Mouse (Mus musculus) heart, postnatal 4 days (tissue): ENCODE measurements at regions not wholly inside any gene's neighbourhood (a gene's known extent, or its start where the extent isn't known, plus 50 kb on each side); places are given as distances from the start of the nearest gene placed in this dataset.

ENCODE experiments used
- DNase-seq: peaks from one replicate; pipeline ENCODE4 v3.0.0; 2021

DNA sequence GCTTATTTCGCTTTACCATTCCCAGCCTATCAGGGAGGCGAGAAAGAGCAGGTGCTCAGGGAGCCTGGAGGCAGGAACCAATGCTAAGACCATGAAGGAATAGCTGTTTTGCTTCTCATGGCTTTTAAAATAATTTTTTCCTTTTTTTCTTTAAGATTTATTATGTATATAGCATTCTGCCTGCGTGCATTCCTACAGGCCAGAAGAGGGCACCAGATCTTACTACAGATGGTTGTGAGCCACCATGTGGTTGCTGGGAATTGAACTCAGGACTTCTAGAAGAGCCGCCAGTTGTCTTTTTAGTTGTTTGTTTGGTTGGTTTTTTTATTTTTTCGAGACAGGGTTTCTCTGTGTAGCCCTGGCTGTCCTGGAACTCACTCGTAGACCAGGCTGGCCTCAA, 113.6 kb upstream of the Armc2 start:
- DNase-seq = no peak

DNA sequence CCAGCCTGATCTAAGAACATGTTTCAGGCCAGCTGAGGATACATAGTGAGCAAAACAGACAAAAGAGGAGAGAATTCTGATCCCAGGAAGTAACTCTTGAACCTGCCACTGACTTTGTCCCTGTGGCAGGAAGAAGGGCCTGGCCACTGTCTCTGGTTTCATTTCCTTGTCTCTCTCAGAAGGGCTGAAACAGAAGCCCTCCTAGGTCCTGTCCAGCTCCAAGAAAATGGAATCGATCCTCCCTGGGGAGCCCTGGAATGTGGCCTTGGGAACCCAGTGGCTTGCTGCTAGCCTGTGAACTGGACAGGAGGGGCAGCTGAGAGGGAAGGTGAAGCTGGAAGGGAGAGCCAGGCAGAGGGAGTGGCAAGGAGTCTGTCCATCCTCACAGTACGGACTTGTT, 113.1 kb upstream of the Armc2 start:
- no peak for DNase-seq

DNA sequence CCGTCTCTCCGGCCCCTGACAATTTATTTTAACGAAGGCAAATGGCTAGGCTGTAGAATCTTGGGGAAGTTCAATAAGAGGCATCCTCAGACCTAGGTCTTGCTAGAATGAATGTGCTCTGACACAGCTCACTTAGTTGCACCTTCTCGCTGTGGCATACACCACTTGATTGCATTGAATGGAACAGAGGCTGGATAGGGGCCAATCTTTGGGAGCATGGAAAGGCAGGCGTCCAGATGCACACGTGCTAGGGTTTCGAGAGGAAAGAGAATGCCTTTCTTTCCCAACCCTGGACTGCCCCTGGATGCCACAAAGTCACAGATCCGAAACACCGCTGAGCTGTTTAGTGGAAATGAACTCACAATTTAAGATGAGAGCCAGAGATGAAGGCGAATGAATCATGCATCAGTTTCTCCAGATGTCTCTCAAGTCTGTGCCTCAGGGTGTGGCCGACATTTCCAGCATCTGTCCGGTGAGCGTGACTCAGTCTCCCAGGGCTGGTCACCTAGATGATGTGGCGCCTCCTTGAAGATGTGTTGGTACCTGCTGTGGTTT, 109.7 kb upstream of the Armc2 start:
- peak; percentile 38 for DNase-seq

DNA sequence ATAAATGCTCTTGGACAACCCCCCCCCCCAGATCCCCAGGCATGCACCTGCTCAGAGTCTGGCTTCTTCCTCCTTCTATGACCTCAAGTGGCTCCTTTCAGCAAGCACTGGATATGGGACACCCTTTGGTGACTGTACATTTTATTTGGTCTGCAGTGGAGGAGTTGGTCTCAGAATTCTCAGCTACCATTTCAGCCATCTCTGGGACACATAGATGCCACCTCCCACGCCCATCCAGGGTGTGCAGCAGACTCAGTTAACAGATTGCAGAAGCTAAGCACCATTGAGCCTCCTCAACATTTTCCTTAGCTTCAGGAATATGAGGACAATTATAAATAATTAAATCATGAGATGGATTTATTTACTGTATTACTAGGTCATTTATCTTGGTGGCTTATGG, 108.6 kb upstream of the Armc2 start:
- no peak for DNase-seq

DNA sequence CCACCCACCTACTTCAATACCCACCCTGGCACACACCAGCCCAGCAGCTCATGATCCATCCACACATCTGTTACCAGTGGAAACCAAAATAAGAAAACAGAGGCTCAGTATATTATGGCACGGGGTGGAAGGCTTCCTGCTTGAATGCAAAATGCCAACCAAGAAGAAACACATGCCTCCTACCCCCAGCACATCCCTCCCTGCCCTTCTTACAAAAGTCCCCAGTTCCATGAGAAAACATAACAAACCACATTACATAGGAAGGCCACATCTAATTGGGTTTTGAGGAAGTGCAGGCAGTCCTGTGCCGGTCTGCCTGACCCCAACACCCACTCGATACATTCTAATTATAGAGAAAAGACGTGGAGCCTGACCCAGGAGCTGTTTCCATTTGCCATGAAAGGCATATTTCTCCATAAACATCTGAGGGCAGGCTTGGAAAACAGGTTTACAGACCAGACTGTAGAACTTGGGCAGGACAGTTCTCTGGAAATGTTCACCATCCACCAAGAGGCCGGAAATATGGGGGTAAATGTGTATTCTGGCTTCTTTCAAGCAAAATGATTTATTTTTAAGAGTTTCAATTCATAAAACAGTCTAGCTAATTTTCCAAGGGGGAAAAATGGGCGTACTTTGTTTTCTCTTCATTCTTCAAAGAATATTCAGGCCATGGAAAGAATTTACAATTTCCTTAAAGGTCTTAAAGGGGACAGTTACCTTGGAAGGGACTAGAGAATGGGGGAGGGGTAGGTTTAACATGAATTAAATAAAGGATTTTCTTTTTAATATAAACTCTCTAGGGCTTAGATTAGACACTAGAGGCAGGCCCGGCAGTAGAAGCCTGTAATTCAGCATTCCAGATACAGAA, 104.8 kb upstream of the Armc2 start:
- no peak for DNase-seq

DNA sequence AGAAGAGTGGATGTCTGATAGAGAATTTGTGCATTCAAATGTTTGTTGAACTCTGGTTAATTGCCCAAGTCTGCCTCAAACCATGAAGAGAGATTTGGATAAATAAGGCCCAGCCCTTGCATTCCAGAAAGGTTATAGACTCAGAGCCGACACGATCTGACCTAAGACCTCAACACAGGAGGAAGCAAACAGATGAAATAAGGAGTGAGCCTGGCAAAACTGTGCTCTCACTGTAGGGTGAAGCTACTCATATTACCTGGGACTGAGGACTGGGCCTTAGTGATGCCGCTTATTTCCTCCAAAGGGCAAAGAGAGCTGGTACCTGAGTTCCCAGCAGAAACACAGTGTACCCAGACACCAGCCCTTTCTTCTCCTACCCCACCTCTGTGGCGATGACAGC, 103.7 kb upstream of the Armc2 start:
- no peak for DNase-seq

DNA sequence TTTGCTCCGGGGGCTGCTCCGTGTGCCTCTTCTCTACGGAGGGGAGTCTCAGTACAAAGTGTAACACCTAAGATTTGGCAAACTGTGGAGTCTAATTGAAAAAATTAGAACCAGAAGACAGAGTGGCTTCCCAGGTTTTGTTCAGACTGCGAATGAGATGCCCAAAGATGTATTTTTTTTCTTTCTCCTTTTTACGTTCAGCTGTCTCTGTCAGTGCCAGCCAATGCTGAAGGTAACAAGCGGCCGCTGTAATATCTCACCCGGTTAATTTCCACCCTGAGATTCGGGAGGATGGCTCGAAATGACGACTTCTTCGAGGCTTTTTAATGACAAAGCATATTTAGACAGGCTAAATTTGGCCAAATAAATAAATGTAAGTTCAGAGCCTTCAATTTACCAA, 101.1 kb upstream of the Armc2 start:
- no peak for DNase-seq

DNA sequence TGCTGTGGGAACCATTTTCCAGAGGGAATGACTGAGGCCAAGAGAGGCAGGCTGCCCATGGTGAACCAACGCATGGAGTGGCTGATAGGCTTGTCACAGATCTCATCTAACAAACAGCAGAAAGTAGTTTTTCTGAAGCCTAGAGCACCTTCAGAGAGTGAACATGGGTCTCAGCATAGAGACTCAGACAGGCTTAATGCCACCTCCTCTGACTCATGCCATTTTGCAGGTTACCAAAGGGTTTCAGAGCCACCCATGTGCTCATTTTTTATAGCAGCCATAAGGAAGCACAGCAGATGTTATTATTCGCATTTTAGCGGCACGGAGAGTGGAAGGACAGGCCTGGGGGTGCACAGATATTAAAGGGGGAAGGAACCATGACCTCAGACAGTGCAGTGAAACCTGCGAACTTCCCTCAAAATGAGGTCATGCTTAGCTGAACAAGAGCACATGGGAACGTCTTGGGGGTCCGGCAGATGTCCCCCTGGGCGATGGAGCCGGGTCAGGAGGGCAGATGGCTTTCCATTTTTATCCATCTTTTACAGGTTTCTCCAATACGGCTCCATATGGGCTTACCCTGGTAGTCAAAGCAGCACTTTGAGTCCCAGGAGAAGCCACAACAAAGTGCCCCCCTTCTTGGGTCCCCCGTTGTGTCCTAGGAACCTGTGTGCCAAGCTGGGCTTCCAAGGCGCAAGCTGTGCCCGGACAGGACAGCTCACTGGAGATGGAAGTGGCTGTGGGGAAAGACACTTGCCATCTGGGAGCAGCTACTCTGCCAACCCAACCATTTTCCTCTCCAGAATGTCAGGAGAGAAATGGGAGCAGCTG, 100.3 kb upstream of the Armc2 start:
- DNase-seq = no peak

DNA sequence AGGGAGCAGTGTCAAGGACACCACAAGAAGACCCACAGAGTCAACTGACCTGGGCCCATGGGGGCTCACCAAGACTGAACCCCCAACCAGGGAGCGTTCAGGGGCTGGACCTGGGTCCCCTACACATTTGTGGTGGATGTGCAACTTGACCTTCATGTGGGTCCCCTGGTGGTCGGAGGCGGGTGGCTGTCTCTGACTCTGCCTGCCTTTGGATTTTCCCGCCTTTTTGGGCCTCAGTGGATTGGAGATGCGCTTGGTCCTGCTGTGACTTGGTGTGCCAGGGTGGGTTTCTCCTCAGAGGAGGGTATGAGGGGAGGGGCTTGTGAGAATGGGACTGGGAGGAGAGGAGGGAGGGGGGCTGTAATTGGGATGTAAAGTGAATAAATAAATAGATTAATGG, 99.3 kb upstream of the Armc2 start:
- no peak for DNase-seq

DNA sequence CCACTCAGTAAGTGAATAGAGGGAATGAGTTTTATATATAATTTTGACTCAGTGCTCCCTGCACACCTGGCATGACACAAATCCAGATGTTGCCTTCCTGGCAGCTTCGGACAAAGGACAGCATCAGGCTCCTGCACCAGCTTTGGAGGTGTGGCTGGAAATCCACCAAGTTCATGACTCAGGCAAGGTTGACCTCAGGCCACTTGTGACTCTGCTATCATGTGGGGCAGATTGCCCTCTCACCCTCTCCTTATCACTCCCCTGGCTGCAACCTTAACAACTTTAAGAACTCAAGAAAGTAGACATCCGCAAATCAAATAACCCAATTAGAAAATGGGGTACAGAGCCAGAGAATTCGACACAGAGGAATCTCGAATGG, 97.7 kb upstream of the Armc2 start:
- no peak for DNase-seq

DNA sequence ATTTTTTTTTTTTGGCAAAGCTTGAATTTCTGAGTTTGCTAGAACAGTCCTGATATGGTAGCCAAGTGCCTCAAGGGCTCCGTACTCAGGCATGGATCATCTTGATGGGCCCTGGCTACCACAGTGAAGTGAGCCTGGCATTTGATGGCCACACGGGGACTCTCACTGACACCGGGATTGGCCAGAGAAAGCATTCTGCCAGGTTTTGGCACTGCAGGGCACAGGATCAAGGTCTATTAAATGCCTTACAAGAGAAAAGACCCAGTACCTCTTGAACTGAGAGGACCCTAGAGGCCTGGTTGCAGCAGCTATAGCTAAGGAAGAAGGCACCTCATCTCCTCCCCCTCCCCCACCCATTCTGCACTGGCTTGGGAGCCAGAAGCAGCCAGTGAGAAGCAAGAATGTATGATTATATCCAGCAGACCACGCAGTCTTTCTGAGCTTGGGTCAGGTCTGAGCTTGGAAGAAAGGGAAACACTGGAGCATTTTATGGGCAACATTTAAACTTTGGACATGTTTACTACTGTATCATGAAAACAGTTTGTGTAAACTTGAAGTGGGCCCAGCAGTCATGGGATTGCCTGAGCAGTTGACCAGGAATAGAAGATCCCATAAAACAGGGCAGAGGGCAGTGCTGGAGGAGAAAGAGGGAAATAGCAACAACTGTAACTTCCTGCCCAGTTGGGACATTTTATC, 97.1 kb upstream of the Armc2 start:
- no peak for DNase-seq

DNA sequence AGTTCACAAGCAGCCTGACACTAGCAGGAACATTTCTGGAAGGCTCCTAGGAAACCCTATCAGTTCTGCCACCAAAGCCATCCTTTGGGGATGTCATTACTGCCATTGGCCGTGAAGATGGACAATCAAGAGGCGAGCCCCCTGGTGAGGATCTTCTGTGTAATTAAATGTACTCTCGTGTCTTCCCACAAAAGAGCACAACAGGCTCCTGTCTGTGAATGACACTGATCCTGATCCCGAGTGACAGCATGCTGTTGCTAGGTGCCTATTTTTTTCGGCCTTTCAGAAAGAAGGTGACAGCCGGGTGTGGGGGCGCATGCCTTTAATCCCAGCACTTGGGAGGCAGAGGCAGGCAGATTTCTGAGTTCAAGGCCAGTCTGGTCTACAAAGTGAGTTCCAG, 92.5 kb upstream of the Armc2 start:
- no peak for DNase-seq

DNA sequence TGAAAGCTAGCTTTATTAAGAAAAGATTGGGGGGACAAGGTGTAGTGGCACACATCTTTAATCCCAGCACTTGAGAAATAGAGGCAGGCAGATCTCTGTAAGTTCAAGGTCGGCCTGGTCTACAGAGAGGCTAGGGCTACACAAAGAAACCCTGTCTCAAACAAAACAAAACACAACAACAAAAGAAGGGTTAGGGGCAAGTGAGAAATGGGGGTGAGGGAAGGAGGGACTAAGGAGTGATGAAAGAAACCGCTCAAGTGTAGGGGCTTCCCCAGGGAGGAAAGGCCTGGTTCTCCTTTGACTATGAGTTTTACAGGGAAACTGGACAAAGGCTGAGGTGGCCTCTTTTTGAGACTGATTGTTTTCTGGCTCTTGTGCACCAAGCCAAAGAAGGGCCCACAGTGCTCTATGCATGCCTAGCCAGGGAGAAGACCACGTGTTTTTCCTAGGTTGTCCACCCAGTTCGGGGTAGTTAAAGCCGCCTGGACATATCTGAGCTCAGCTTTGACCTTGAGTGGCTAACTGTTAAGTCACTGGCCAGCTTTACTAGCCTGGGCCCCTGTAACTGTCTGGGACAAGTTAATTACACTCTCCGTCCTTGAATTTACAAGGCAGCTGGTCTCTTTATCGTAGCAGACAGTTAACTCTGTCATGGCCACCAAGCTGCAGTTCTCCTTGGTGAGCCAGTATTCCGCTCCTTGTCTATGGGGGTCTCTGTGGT, 90.2 kb upstream of the Armc2 start:
- DNase-seq = no peak

DNA sequence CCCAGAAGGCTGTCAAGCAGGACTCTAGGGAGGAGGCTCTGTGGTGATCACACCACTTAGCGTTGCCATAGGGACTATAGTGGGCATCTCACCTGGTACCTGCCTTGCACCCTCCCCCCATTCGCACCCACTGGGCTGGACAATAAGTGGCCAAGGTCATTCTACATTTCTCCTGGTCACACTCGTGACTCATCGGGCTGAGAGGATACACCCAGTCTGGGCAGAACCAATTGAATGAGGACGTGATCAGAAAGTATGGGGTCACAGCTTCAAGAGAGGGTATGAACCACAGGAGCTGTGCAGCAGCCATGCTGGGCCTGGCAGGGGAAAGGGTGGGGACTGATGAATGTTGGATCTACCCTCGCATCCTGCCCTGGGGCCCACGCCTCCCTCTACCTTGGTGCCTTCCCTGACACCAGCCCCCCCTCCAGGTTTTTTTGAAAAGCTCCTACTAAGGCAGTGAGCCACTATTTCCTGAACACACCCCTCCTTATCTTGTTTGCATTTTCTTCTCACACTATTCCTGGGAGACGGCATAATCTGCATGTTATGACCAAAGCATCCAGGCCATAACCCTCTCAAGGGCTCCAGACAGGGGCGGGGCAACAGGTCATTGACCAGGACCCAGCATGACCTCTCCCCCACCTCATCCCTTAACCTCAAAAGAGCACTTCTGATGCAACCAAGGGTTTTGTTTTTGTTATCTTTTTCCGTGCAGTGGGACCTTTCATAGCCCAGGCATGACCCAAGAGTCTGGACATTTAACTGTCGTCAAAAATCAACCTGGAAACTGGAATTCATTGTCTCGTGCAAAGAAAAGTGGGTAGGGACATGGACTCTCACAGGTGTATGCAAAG, 89.4 kb upstream of the Armc2 start:
- no peak for DNase-seq

DNA sequence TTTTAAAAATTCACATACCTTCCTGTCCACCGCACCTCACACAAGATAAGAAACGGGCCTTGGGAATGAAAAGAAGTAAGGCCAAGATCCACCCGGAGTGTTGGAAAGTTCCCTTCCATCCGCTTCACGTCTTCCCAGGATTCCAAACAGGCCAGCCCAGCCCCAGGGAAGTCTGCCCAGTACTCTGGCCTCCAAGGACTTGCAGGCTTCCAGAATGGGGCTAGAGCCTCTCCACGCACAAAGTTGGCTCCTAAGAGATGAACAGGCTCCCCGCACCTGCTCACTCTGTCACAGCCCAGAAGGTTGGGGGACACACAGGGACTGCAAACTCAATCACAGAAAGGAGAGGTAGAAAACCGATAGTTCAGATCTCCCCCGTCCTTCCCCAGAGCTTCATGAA, 88.4 kb upstream of the Armc2 start:
- DNase-seq = no peak

DNA sequence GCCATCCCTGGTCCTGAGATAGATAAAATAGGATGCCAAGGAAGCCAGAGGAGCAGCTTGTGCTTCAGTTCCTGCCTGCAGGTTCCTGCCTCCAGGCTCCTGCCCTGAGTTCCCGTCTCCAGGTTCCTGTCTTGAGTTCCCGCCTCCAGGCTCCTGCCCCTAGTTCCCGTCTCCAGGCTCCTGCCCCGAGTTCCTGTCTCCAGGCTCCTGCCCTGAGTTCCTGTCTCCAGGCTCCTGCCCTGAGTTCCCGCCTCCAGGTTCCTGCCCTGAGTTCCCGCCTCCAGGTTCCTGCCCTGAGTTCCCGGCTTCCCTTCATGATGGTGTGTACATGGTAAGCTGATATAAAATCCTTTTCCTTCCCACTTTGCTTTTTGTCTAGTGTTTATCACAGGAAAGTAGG, 86.8 kb upstream of the Armc2 start:
- no peak for DNase-seq

DNA sequence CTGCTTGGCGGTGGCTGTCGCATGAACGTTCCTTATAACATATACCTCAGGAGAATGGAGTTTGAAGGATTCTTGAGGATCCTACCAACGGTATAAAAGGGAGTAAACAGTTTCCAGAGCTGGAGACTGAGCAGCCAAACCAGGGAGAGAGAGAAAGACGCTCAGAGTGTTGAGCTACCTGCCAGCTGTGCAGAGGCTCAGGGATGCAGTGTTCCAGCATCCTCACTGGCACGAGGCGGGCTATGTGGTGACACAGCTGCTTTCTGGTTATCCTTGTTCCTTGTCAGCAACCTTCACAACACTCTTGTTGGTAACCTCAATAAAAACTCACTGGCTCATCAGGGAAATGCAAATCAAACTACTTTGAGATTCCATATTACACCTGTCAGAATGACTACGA, 84.1 kb upstream of the Armc2 start:
- no peak for DNase-seq

DNA sequence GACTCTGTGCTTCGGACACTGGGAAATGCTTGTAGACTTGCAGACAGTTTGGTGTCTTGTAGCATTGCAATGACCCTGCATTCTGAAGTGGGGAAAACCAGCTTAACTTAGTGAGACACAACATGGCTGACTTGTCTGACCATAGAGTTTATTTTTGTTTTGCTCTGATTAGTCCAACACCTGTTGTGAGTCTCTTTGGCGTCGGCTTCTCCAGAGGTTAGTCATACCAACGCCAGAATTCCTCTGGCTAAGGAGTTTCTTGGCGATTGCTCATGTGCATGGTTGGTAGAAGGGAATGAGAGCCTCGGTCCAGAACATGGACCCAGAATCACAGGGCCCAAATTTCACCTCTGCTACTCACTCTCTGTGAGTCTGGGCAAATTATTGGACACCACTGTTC, 82.9 kb upstream of the Armc2 start:
- DNase-seq = no peak

DNA sequence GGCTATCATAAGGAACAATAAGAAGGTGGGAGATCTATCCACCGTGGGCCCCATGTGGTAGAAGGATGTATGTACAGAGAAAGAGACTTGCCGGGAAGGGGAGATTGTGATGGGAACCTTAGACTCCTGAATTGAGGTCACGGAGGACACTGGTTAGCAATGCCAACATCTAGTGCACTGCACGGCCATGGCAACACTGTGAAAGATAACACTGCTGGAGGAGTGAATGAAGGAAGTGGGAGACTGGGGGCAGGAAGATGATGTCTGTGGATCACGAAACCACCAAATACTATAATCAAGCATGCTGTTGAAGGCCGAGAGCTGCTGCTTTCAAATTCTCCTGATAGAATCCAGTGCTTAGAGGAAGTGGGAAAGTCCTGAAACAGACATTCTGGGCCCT, 78.7 kb upstream of the Armc2 start:
- no peak for DNase-seq

DNA sequence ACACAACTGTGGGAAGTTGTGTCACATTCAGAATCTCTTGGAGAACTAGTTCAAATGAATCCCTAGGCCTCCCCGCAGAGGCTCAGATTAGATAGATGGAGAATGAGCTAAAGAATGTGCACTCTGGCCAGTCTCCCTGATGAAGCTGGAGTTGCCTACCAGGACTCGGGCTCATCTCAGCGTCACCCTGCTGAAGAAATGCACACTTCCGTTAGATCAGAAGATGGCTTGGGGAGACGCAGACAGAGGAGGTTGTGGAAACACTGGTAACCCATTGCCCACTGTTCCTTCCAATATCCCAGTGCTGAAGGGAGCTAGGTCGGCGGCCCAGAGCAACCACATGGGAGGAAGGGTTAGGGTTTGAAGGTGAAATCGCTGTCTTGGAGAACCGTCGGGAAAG, 77.7 kb upstream of the Armc2 start:
- DNase-seq = no peak

DNA sequence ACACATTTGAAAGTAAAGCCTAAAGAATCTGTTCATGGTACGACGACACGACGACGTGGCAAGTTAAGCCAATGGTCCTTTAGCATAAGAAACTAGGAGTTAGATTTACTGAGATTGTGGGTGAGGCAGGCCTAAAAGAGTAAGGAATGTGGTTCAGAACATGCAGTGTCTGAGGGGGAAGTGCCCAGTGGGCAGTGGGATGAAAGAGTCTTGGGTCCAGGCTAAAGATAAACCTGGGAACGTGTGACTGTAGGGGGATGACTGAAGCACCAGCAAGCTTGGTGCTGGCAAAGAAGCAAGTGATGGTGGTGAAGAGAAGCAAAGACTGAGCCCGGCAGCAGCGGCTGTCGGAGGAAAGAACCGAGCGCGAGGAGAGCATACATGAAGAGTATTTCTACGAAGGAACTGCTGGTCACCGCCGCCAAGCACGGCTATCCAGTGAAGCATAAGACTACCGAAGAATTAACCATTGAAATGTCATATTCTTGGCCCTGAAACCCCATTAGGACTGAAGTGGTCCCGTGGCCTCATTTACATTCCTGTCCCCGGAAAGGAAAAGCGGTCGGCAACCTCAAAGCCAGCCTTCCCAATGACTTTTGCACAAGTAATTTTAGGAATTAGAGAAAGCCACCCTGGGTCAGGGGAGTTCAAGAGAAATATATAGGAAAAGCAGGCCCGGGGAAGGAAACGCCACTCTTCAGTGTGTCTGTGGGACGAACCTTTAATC, 76.2 kb upstream of the Armc2 start:
- DNase-seq = no peak
